ENCODE assay signal across 9 mouse cellular contexts in genomic region chr2:178101957-178102356, GRCm38 (mm10). TPM values are rescaled to one million over a fixed set of nuclear protein-coding genes. Genes with fewer than 3 reads are reported as not detected.
DNase-seq lines count a peak whose midpoint lies in the region; ATAC-seq and TF ChIP-seq lines count a peak whose summit lies in the region.
"Had no signal": no experiment of that assay in that cellular context is flagged by ENCODE, and none has a peak within 500 bp of the region (broad histone marks: within the 10 kb centered on the region; RNA-seq: fewer than 3 reads in every experiment).

No protein-coding gene starts in this region.

- intact Hi-C loops in left cerebral cortex, adult 2 months (cut with DNase I): no loop called here

- H3K9ac ChIP-seq in forebrain, embryonic 16.5 days (replicated peaks; ENCODE audit: low read depth, low read length): no peak overlapping the region
- H3K9ac ChIP-seq in stomach, embryonic 14.5 days (replicated peaks; ENCODE audit: low read depth, low read length): no peak overlapping the region

- H3K4me1 ChIP-seq in forebrain, embryonic 16.5 days (replicated peaks; ENCODE audit: control insufficient read depth, insufficient read depth, low read length): no peaks in the 10 kb centered on the region
- H3K4me1 ChIP-seq in stomach, embryonic 14.5 days (ENCODE audit: control insufficient read depth, insufficient read depth, low read length): no peaks in the 10 kb centered on the region

- no peak overlapping the region for H3K4me2 ChIP-seq in forebrain, embryonic 16.5 days (ENCODE audit: low read length)
- no peak overlapping the region for H3K4me2 ChIP-seq in stomach, embryonic 14.5 days (replicated peaks; ENCODE audit: low read depth, low read length)

- DNase-seq in adrenal gland, adult 18-20 months (ENCODE audit: low spot score in 2 of 2): peak; percentile 18 to 41
- DNase-seq in adrenal gland, postnatal 4 days (ENCODE audit: low spot score in 2 of 2): no peak
- DNase-seq in cerebellum, adult 11 months: peak; percentile 78
- DNase-seq in left cerebral cortex, adult 2 months (ENCODE audit: extremely low spot score in 1 of 2, low spot score in 2 of 2): peak; percentile 71 to 75

- ATAC-seq in forebrain, embryonic 16.5 days: peak; percentile 81
- ATAC-seq in inflammation-experienced regulatory T-cells, adult 6 months: peak; percentile 58
- peak; percentile 87 for ATAC-seq in megakaryocyte-erythroid progenitor cell, adult 5-6 weeks (replicated peaks; ENCODE audit: low FRiP score, low TSS enrichment, poor library complexity, severe bottlenecking)
- ATAC-seq in stomach, embryonic 14.5 days (ENCODE audit: insufficient number of reproducible peaks, insufficient read depth, low FRiP score, low read depth): peak; percentile 59; the same call in 1 of the 2 replicates

- H3K27ac ChIP-seq in forebrain, embryonic 16.5 days (ENCODE audit: low read length): no peak overlapping the region
- H3K27ac ChIP-seq in left cerebral cortex, adult 2 months: no peak overlapping the region
- no peak overlapping the region for H3K27ac ChIP-seq in stomach, embryonic 14.5 days (ENCODE audit: low read length)

- TF ChIP-seq CTCF in left cerebral cortex, adult 2 months (IDR thresholded peaks at IDR 0.05): peak; percentile 90

- 10% methylated on average over 7 of the region's 7 CpGs for WGBS in forebrain, embryonic 16.5 days
- WGBS in stomach, embryonic 14.5 days: 14% methylated on average over 7 of the region's 7 CpGs

- no peaks in the 10 kb centered on the region for H3K27me3 ChIP-seq in forebrain, embryonic 16.5 days (replicated peaks; ENCODE audit: control insufficient read depth, insufficient read depth, low read length)
- no peaks in the 10 kb centered on the region for H3K27me3 ChIP-seq in stomach, embryonic 14.5 days (ENCODE audit: control insufficient read depth, insufficient read depth, low read length)

- H3K4me3 ChIP-seq in forebrain, embryonic 16.5 days (replicated peaks; ENCODE audit: low read length): no peak overlapping the region
- H3K4me3 ChIP-seq in left cerebral cortex, adult 2 months: no peak overlapping the region
- H3K4me3 ChIP-seq in stomach, embryonic 14.5 days (ENCODE audit: low read depth, low read length): no peak overlapping the region

- H3K9me3 ChIP-seq in forebrain, embryonic 16.5 days (ENCODE audit: control insufficient read depth, low read length): no peaks in the 10 kb centered on the region
- H3K9me3 ChIP-seq in stomach, embryonic 14.5 days (ENCODE audit: control insufficient read depth, low read depth, low read length): no peaks in the 10 kb centered on the region

- H3K36me3 ChIP-seq in forebrain, embryonic 16.5 days (ENCODE audit: control insufficient read depth, insufficient read depth): no peaks in the 10 kb centered on the region
- H3K36me3 ChIP-seq in stomach, embryonic 14.5 days (ENCODE audit: control insufficient read depth, insufficient read depth, low read length): no peaks in the 10 kb centered on the region

RNA-seq across cellular contexts. Expression of gene Phactr3, which starts 16.8 kb away (rescaled TPM):
- total RNA-seq in adrenal gland, adult 18-20 months (2021): 1 to 10 TPM; 1.2 to 2.1 TPM
- 1 to 10 TPM; 7.3 to 8.2 TPM for total RNA-seq in adrenal gland, postnatal 4 days (2021)
- 59.8 and 71.8 TPM in 2 replicates for polyA plus RNA-seq in forebrain, embryonic 16.5 days (2015; fragmentation: Nextera tagmentation; extraction: Ambion mirVana)
- under 1 TPM in 2 of 3 experiments, not detected in 1; 0.11 to 0.40 TPM for polyA plus RNA-seq in inflammation-experienced regulatory T-cells, adult 6 months (2017; shearing (Covaris generic))
- total RNA-seq in left cerebral cortex, adult 2 months (2021): 100 to 1,000 TPM; 143 to 156 TPM
- 0.37 TPM in 1 of 2 replicates, not detected in the other for total RNA-seq in megakaryocyte-erythroid progenitor cell, adult 5-6 weeks (2014; fragmentation: Nextera tagmentation)
- 6.8 TPM in 1 of 2 replicates, not detected in the other for total RNA-seq in megakaryocyte-erythroid progenitor cell, adult 5-6 weeks (2017)
- polyA plus RNA-seq in stomach, embryonic 14.5 days (2014; fragmentation: Nextera tagmentation; extraction: Ambion mirVana): 3.5 and 4.6 TPM in 2 replicates
- polyA plus RNA-seq: C2C12 had no signal

RNA-seq across cellular contexts. Expression of gene Zfp931, which starts 23.7 kb away (rescaled TPM):
- total RNA-seq in adrenal gland, adult 18-20 months (2021): 10 to 100 TPM; 21.3 to 31.7 TPM
- 10 to 100 TPM; 14.9 to 16.5 TPM for total RNA-seq in adrenal gland, postnatal 4 days (2021)
- polyA plus RNA-seq in forebrain, embryonic 16.5 days (2015; fragmentation: Nextera tagmentation; extraction: Ambion mirVana): 14.5 and 16.9 TPM in 2 replicates
- 10 to 100 TPM in 1 of 3 experiments, 1 to 10 TPM in 2; 6.3 to 10.2 (median 8.3) TPM for polyA plus RNA-seq in inflammation-experienced regulatory T-cells, adult 6 months (2017; shearing (Covaris generic))
- 10 to 100 TPM; 21.3 to 21.4 TPM for total RNA-seq in left cerebral cortex, adult 2 months (2021)
- total RNA-seq in megakaryocyte-erythroid progenitor cell, adult 5-6 weeks (2014; fragmentation: Nextera tagmentation): 20.4 and 23.3 TPM in 2 replicates
- 5.2 and 20.5 TPM in 2 replicates for total RNA-seq in megakaryocyte-erythroid progenitor cell, adult 5-6 weeks (2017)
- 18.9 and 21.1 TPM in 2 replicates for polyA plus RNA-seq in stomach, embryonic 14.5 days (2014; fragmentation: Nextera tagmentation; extraction: Ambion mirVana)

Comparison
In these comparisons a context has a peak if more than half of its experiments do, and no peak if none do; other contexts are left out.
1. DNase-seq: peak in adrenal gland, adult 18-20 months (2 of 2), cerebellum, adult 11 months (single experiment) and left cerebral cortex, adult 2 months (2 of 2); none in adrenal gland, postnatal 4 days (0 of 2).
2. RNA of gene Phactr3, which starts 16.8 kb away (total RNA-seq): 143 to 156 TPM in left cerebral cortex, adult 2 months; 7.3 to 8.2 TPM in adrenal gland, postnatal 4 days, 0.37 to 6.8 TPM in megakaryocyte-erythroid progenitor cell, adult 5-6 weeks and 1.2 to 2.1 TPM in adrenal gland, adult 18-20 months; every median in the first group is over 10 times any median in the second.
3. Peak in every context shown above with its lines, with median percentiles within 50 percentile points of each other: ATAC-seq.